Mouse (Mus musculus): Measurements from ENCODE around the gene B3gat1. TPM values are rescaled to one million over a fixed set of nuclear protein-coding genes. Genes with fewer than 3 reads are reported as not detected.

B3gat1 gene
- not detected in 2 replicates for total RNA-seq (2015)
- not detected in 2 replicates for total RNA-seq (2017)

DNA sequence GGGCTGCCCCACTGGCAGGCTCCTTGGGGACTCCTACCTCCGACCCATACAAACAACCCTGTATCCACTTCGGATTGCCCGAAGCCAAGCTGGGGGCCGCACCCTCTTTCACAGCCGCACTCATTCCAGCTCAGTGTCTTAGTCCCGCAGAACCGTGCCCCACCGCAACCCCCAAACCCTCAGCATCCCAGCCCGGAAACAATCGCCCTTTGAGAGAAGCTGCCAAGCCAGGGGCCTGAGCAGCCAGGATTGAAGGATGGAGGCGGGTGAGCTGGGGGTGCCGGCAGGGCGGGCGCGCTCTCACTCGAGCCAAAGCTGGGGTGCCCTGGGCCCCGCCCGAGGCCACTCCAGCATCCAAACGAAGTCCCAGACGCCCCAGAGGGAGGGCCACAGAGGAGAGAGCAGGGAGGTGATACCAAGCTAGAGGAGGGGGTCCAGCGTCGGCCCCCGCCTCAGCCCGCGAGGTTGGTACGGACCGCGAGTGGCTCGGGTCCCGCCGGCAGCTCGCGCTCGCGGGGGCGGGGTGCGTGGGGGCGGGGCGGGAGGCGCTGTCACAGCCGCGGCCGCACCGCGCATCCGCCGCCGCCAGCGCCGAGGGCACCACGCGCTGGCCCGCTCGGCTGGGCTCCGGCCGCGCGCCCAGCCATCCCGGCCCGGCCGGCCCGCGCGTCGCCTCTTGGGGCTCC is at the start of gene B3gat1:
Gene B3gat1, plus strand, starts transcription at position 523 of the 686 bp plus-strand sequence.
- no peak for ATAC-seq (ENCODE audit: poor library complexity, severe bottlenecking)

DNA sequence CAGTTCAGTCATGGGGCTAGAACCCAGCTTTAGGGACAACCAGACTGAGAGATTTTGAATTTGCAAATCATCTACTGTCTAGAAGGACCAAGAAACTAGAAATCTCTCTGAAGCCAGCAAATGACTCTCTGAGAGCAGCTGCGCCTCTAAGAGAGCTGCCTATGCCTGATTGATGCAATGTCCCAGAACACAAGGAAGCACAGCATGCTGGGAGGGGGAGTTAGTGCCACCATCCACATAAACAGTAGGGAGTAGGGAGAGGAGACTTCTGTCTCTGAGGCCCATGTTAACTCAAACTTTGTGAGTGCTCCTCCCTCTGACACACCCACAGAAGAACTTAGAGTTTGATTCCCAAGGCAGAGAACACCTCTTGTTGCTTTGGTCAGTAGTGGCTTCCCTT is 44.4 kb upstream of the B3gat1 start:
- no peak for ATAC-seq (ENCODE audit: poor library complexity, severe bottlenecking)

DNA sequence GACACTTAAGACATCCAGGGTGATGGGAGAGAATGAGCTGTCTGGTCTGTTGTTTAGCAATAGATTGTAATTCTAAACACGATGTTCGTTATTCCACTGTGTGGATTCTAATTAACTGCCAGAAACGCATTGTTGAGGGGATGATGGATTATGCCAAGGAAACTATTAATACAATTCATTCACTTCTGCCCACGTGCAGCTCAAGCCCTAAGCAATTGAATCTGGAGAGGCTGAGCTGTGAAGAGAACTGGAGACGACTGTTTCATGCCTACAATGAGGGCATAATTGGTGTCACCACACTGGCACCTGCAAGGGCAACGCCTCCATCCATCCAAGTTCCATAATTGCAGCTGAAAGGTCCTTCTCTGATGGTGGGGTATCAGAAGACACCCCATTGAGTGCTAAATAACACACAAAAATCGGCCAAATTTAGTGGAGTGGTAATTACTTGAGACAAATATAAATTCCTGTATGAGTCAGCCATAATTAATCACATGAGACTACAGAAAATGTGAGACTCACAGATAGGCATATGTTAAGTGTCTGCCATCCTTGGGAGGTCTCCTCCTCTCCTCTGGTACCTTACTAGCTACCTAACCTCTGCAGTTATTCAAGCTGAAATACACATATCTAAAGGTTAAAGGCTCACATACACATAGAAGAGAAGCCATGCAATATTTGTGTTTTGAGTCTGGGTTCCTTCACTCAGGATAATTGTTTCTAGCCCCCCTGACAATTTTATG is 43.4 kb upstream of the B3gat1 start:
- no peak for ATAC-seq (ENCODE audit: poor library complexity, severe bottlenecking)

DNA sequence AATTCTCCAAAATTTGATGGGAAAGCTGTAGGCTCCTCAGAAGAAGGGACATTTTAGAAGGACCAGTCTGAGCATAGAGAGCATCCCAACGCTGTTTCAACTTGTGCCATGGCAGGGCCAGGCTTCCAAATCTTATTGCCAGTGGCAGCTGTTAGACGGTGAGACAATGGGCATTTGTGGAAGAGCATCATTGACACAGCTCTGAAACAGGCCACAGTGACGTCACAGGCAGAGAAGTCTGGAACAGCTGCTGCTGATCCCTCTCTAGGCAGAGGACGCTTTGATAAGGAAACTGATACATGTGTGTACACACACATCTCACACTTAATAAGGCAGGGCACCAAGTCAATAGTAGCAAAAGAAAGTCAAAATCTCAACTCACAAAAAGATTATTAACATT is 40.9 kb upstream of the B3gat1 start:
- no peak for ATAC-seq (ENCODE audit: poor library complexity, severe bottlenecking)

DNA sequence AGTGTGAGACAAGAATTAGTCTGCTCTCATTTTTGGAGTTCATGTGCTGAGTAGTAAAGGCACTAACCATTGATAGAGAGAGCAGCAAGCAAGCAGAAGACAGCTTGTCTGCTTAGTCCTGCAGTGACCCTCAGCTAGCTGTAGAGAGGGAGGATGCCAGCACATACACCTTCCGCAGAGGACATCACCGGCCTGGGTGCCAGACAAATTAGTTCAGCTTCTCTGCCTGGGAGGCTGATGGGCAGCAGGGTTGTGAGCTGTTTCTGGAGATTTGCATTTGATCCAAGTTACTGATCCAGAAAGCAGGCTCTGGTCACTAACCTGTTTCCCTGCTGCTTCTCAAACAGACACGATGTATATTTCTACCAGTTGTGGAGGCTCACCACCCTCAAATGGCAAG is 38.9 kb upstream of the B3gat1 start:
- no peak for ATAC-seq (ENCODE audit: poor library complexity, severe bottlenecking)

DNA sequence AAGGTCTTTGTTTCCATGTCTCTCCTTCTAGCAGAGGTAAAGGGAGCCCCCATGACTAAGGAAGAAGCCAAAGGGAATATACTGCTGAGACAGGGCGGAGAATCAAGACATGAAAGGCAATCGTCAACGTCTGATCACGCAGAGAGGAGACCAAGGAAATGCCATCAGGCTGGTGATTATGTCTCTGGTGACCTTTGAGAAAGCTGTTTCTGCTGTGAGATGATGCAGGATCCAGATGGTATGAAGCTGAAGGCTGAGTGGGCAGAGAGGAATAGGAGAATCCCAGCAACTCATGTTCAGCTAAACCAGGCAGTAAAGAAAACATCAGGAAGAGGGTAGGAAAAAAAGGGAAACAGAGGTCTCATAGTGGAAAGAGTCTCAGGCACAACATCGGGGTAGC is 38.4 kb upstream of the B3gat1 start:
- ATAC-seq (ENCODE audit: poor library complexity, severe bottlenecking): no peak

DNA sequence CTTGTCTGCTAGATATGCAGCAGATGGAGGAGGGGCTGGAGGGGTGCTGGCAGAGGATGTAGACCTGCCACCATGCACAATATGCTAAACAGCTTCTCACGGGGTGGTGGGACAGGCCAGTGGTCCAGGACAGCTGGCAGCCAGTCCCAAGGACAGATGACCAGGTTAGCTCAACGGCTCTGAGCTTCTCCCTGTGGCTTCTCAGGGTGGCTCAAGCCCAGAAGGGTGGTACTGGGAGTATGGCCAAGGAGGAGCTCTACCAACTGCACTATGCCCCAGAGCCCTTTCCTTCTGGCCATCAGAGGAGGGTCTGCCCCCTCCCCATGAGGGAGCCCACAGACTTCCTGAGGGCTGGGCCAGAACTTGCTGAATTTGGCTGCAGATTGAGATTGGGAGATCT is 35.2 kb upstream of the B3gat1 start:
- ATAC-seq (ENCODE audit: poor library complexity, severe bottlenecking): no peak

DNA sequence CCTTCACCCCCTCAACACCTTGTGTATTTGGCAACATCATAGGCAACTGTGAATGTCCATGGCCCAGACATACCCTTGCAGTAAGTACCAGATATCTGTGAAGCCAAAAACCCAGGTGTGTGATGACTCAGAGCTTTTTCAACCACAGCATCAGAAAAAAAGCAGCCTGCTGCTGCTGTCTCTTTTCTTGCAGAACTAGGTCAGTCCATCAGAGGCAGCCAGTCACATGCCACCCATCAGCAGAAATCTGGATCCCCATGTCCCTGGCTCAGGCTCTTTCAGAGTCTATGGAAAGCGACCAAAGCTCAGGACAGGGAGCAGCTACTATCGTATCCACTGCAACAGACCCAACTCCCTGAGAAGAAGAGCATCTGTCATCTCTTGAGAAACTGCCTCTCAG is 33.2 kb upstream of the B3gat1 start:
- no peak for ATAC-seq (ENCODE audit: poor library complexity, severe bottlenecking)

DNA sequence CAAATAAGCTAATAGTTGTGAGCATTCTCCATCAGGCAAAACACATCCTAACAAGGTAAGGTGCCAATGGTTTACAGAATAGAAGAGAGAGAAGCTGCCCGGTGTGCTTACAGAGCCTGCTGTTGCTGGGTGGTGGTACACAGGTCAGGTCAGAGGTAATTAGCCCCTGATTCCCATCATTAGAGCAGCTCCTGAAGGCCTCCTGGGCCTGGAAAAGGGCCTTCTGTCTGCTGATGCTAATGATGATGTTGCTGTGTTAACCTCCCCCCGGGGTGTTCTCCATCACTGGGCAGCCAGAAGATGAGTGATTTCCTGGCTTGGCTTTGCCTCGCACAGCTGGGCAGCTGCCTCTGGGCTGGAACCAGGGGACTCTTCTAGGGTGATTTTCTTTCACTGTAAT is 15.1 kb upstream of the B3gat1 start:
- no peak for ATAC-seq (ENCODE audit: poor library complexity, severe bottlenecking)

DNA sequence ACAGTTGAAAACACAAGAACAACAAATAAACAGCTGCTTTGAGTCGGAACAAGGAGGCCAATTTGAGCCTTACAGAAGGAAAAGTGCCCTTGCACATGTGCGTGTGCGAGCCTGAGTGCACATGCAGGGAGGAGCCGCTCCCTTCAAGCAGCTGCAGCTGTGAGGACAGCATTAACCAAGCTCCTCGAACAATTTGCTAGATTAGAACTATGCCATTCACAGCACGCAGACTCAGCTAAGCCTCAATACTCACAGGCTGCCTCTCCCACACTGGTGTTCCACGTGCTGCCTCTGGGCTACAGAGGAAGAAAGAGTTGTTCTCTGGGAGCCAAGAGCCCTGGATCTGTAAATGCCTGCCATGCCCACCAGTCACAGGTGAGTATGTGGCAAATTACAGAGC is 11.8 kb upstream of the B3gat1 start:
- no peak for ATAC-seq (ENCODE audit: poor library complexity, severe bottlenecking)

DNA sequence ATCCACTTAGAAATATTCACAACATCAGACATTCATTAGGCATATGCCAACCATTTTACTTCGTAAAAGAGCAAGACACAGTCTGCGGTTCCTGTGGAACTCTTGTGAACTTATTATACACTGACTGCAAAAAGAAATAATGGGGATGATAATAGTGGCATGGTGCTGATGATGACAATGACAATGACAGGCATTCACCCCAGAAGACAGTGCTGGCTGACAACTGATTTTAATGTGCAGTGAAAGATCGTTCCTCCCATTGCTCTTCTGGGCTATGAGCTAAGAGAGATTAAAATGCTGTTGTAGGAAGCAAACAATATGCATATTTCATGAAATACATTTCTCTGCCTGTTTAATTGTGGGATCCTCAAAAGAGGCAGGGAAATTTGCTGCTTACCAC is 7.8 kb upstream of the B3gat1 start:
- ATAC-seq (ENCODE audit: poor library complexity, severe bottlenecking): no peak

DNA sequence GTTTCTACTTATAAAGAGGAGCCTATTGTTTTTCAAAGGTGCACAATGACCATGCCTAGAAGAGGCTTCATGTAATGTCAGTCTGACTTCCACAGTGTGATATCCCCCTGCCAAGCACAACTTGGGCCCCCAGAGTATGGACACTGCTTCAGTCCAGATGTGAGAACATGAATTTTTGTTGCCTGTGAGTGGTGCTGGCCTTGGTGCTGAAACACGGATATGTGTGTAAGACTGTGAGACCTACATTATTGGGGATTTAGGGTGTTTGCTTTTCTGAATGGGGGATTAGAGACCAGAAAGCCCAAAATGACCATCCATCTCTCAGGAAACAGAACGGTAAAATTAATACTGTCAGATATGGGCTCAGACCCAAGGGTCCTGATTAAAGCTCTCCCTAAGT is 6.1 kb upstream of the B3gat1 start:
- no peak for ATAC-seq (ENCODE audit: poor library complexity, severe bottlenecking)

DNA sequence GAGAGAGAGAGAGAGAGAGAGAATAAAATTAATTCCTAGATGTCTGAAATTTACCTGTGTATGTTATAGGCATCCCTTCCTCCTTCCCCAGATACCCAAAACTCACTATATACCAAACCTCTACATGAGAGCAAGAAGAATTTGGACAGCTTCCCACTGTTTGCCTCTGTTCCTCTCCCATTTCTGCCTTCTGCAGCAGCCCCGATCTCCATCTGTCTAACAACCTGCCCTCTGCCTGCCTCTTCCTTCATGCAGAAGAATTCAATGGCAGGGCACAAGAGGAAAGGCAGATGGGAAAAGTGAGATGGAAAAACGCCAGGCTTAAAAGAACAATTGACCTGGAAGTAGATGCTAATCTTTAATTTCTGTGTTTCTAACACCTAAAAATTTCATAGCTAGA is 5.0 kb upstream of the B3gat1 start:
- ATAC-seq (ENCODE audit: poor library complexity, severe bottlenecking): no peak

DNA sequence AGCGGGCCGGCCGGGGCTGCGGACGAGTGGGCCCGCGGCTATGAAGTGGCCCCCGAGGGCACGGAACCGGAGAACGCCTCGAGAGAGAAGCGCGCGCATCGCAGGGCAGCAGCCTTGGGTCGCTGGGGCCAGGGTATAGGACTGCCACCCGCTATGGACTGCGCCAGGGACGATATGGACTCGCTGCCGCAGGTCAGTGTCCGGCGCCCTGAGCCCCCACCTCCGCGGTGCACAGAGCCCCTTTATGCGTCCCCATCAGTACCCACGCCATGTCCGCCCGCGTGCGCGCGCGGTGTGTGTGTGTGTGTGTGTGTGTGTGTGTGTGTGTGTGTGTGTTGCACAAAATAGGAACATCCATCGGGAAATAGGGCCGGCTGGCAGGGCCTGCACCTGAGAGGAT is 458 bp downstream of the B3gat1 start:
- no peak for ATAC-seq (ENCODE audit: poor library complexity, severe bottlenecking)

DNA sequence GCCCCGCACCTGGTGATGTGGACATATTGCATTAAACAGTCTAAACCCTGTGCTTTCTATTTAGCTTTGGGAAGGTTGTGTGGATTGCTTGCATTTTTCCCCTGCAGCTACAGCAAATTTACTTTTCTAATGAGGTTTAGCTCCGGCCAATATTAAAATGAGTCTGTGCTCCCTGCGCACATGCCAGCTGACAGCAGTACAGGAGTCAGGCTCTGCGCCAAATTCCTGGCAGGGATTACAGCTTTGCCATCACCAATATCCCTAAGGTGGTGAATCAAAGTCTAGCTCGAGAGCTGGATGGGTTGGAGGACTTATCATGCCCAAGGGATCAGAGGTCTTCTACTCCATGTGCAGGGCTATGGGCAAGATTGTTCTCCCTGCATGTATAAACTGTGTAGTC is 3.6 kb downstream of the B3gat1 start:
- no peak for ATAC-seq (ENCODE audit: poor library complexity, severe bottlenecking)

DNA sequence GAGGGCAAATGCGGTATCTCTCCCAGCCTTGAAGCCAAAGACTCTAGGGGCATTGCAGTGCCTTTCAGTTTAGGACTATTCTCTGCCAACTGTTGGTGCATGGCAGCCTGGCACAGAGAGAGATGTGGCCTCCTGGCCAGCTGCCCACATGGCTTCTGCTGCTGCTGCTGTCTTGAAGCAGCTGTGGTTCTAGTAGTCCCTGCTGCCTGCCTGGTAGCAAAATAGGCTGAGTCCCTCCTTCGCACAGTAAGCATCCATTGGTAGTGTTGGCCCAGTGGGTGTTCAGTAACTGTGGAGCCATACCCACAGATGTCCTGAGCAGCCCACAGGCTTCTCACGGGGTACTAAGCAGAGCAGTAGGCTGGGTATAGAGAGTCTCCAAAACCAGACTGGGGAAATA is 9.3 kb downstream of the B3gat1 start:
- ATAC-seq (ENCODE audit: poor library complexity, severe bottlenecking): no peak

DNA sequence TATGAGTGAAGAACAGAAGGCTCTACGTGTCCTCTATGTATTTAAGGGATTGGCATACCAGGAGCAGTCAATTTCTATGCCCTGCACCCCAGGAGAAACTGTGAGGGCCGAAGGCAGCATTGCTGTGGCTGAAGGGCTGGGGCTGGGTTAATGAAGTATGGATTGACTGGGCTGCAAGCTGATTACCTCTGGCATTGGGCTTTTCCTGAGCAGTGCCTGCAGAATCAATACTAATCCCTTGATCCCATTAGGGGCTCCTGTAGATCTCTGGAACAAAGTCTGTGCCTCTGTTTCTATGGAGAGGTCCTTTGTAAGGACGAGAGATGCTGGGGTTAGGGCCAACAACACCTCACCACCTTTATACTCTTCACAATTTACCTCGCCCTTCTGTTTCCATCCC is 13.6 kb downstream of the B3gat1 start:
- ATAC-seq (ENCODE audit: poor library complexity, severe bottlenecking): no peak

DNA sequence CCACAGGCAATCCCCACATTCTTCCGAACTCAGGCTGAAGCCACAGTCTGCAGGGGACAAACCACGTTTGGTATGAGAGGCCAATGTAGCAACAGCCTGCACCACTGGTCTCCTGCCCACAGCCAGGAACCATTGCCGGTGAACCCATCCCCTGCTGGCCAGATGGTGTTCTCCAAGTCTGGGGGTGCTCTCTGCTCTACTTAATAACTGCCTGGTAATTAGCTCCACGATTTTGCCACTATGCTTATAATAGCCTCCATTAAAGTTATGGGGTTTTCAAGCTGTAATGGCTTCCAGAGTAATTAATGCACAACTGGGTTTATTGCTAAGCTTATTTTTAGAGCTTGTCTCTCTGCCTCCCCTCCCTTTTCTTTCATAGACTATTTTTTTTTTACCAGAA is 15.4 kb downstream of the B3gat1 start:
- no peak for ATAC-seq (ENCODE audit: poor library complexity, severe bottlenecking)

DNA sequence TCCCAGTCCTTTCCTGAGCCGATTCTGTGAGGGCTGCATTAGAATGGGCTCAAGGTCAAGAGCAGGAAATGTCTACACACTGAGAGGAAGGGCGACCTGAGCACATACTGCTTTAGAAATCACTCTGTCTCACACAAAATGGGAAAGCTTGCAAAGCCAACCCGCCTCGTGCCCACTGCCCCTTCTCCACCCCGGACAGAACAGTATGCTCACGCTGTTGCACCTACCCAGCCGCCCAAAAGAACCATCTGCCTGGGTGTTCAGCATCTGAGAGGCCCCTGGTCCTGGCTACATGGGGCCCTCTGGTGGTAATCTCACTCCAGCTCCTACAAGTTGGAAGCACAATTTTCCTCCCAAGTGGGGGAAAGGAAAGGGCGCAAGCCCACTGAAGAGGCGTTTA is 26.6 kb downstream of the B3gat1 start:
- no peak for ATAC-seq (ENCODE audit: poor library complexity, severe bottlenecking)

DNA sequence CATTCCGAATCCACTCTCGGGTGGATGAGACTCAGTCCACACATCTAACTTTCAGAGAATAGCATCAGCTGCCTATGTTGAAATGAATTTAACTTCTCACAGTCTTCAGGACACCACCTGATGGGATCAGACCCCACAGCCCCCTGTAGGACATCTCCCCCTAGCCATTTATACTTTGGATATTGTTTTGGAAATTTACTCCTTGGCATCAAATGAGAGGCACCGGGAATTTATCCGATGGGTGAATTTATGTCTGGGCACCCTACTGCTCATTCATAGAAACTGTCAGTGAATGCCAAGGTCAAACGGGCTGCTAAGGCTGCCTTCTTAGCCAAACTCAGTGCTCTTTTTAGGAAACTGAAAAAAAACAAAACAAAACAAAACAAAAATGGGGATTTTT is 27.0 kb downstream of the B3gat1 start:
- ATAC-seq (ENCODE audit: poor library complexity, severe bottlenecking): no peak

DNA sequence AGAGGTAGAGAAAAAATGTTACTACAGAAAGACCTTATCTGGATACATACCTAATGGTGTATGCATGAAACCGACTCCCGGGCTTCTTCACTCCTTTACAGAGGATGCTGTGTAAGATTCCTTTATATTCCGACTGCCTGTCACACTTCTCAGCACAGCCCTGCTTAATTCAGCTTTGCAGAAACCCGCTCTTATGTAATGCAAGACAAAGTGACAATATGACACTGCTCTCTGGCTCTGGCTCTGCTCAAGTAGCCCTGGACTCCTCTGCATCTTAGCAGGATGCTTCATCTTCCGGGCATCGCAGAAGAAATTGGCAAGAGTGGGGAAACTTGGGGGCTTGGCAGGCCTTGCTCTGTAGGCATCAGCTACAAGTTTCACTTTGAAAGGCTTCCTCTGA is 28.9 kb downstream of the B3gat1 start:
- no peak for ATAC-seq (ENCODE audit: poor library complexity, severe bottlenecking)

DNA sequence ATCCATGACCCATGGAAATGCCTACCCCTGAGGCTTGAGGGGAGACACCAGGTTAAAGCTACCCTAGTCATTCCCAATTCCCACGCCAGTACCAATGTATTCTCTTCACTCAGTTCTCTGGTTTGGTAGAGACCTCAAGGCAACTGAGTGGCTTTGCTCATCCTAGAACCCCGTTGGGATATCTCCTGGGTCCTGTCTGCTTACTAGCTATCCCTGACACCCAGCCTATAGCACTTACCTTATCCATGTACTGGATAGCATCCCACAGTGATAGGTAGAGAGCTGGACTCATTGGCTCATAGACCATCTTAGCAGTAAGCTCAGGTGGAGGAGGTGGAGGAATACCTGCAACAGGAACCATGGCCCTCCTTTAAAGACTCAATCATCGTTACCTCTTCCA is 34.7 kb downstream of the B3gat1 start:
- no peak for ATAC-seq (ENCODE audit: poor library complexity, severe bottlenecking)

DNA sequence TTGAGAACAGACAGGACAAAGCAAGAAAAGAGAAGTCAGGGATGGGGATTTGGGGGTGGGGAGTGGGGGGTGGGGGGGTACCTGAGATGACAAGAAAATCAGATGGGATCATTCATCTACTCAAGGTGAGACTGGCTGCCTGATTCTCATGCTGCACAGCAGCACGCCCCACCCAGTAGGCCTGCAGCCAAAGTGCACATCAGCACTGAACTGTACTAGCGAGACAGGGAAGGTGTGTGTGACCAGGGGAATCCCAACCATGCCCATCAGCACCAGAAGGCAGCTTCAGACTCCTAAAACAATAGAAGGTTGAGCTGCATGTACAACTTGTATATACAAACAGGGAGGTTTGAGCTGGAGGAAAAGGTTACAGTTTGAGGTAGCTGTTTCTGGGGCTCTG is 42.2 kb downstream of the B3gat1 start:
- no peak for ATAC-seq (ENCODE audit: poor library complexity, severe bottlenecking)
